Mouse (Mus musculus): Measurements from ENCODE around the gene Runx1. TPM values are rescaled to one million over a fixed set of nuclear protein-coding genes. Genes with fewer than 3 reads are reported as not detected.
A peak's percentile ranks its signal among the peaks of the same experiment; 100 is the strongest.

The Runx1 gene
- polyA plus RNA-seq, 1 experiment from 2014 or later, result 0.59 TPM

DNA sequence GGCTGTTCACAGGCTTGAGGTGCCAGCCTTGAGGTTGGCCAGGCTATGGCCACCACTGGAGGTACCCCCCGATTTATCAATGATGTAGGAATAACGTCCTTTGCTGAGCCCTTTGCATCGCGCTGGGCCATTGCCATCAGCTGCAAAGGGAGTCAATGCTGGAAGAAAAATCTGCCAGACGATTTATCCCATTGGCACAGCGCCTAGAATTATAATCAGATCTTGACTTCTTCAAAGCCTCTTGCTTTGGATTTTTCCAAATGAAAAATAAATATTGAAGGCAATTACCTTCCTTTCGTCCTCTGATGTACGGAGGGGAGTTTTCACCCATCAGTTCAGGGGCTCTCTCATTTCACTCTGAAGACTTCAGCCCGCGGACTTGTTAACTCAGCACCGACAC lies 260.7 kb downstream of the Runx1 start:
- Histone ChIP-seq H3K27ac (ENCODE audit: low read length) (no peak overlapping the region), H3K36me3 (ENCODE audit: control insufficient read depth, insufficient read depth, low read length) (no peaks in the 10 kb centered on the region), H3K9me3 (replicated peaks; ENCODE audit: control insufficient read depth, low read length, poor library complexity, severe bottlenecking) (no peaks in the 10 kb centered on the region), H3K27me3 (ENCODE audit: control insufficient read depth, insufficient read depth, low read depth, low read length) (no peaks in the 10 kb centered on the region), H3K4me3 (ENCODE audit: low read depth, low read length) (no peak overlapping the region), H3K9ac (ENCODE audit: low read depth, low read length) (no peak overlapping the region), H3K4me1 (ENCODE audit: control insufficient read depth, insufficient read depth, low read length) (no peaks in the 10 kb centered on the region), H3K4me2 (ENCODE audit: low read length) (0 out of 2 replicates have a peak overlapping the region, but pooled peaks have one; percentile 7)
- 61% methylated on average over 11 of the region's 11 CpGs for WGBS
- ATAC-seq, result no peak

GRCm38 (mm10) chr16:92555051-92555450 lies 270.9 kb downstream of the Runx1 start:
- no peak for ATAC-seq
- H3K4me2 ChIP-seq (ENCODE audit: low read length), result no peak overlapping the region
- H3K9ac ChIP-seq (ENCODE audit: low read depth, low read length), result no peak overlapping the region
- no peaks in the 10 kb centered on the region for H3K4me1 ChIP-seq (ENCODE audit: control insufficient read depth, insufficient read depth, low read length)
- no peaks in the 10 kb centered on the region for H3K36me3 ChIP-seq (ENCODE audit: control insufficient read depth, insufficient read depth, low read length)
- no peaks in the 10 kb centered on the region for H3K27me3 ChIP-seq (ENCODE audit: control insufficient read depth, insufficient read depth, low read depth, low read length)
- H3K4me3 ChIP-seq (ENCODE audit: low read depth, low read length), result no peak overlapping the region
- 97% methylated on average over 1 of the region's 1 CpGs for WGBS
- H3K9me3 ChIP-seq (replicated peaks; ENCODE audit: control insufficient read depth, low read length, poor library complexity, severe bottlenecking), result no peaks in the 10 kb centered on the region
- H3K27ac ChIP-seq (ENCODE audit: low read length), result no peak overlapping the region

- no peak for ATAC-seq
- no peak overlapping the region for H3K9ac ChIP-seq (ENCODE audit: low read depth, low read length)
- H3K36me3 ChIP-seq (ENCODE audit: control insufficient read depth, insufficient read depth, low read length), result no peaks in the 10 kb centered on the region
- no peak overlapping the region for H3K4me2 ChIP-seq (ENCODE audit: low read length)
- no peak overlapping the region for H3K4me3 ChIP-seq (ENCODE audit: low read depth, low read length)
- no peaks in the 10 kb centered on the region for H3K27me3 ChIP-seq (ENCODE audit: control insufficient read depth, insufficient read depth, low read depth, low read length)
- 72% methylated on average over 11 of the region's 11 CpGs for WGBS
- H3K9me3 ChIP-seq (replicated peaks; ENCODE audit: control insufficient read depth, low read length, poor library complexity, severe bottlenecking), result no peaks in the 10 kb centered on the region
- no peak overlapping the region for H3K27ac ChIP-seq (ENCODE audit: low read length)
- H3K4me1 ChIP-seq (ENCODE audit: control insufficient read depth, insufficient read depth, low read length), result no peaks in the 10 kb centered on the region
These were observed 273.1 kb downstream of the Runx1 start for GRCm38 (mm10) chr16:92552858-92553257.

DNA sequence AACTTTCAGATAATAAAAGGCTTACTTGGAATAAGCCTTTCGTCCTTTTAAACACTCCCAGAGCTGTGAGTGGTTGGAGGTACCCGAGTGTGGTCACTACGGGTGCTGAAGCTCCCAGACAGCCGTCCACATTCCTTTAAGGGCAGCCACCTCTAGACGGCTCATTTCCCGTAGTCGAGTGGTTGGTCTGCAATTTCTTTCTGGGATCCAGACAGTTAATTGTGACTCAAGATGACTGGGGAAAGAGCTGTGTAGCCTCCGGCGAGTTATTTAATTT lies 273.9 kb downstream of the Runx1 start:
- no peaks in the 10 kb centered on the region for H3K4me1 ChIP-seq (ENCODE audit: control insufficient read depth, insufficient read depth, low read length)
- no peaks in the 10 kb centered on the region for H3K36me3 ChIP-seq (ENCODE audit: control insufficient read depth, insufficient read depth, low read length)
- no peaks in the 10 kb centered on the region for H3K27me3 ChIP-seq (ENCODE audit: control insufficient read depth, insufficient read depth, low read depth, low read length)
- H3K4me3 ChIP-seq (ENCODE audit: low read depth, low read length), result no peak overlapping the region
- H3K9me3 ChIP-seq (replicated peaks; ENCODE audit: control insufficient read depth, low read length, poor library complexity, severe bottlenecking), result no peaks in the 10 kb centered on the region
- no peak overlapping the region for H3K27ac ChIP-seq (ENCODE audit: low read length)
- H3K9ac ChIP-seq (ENCODE audit: low read depth, low read length), result no peak overlapping the region
- no peak overlapping the region for H3K4me2 ChIP-seq (ENCODE audit: low read length)
- no peak for ATAC-seq
- 78% methylated on average over 9 of the region's 9 CpGs for WGBS
